Mouse (Mus musculus) midbrain, embryonic 16.5 days (tissue): ENCODE results near the gene Mtf2. TPM values are rescaled to one million over a fixed set of nuclear protein-coding genes. Genes with fewer than 3 reads are reported as not detected.
"Not testable (repeated sequence)": the region's sequence is repeated elsewhere in the genome, so short reads cannot be mapped to it uniquely, and the experiment has no call there.

Experiments used
- ATAC-seq: fragments of 200-750 bp; cut with Nextera tagmentation; 2 replicates; pipeline ENCODE4 v1.8.0; 2017; ENCODE audit warnings: moderate TSS enrichment
- H3K27ac ChIP-seq: fragments of 300-500 bp; sonication (generic); 2 replicates; pipeline ENCODE4 v1.5.1; 2014; ENCODE audit warnings: mild to moderate bottlenecking, low read length, mixed read lengths
- H3K27me3 ChIP-seq: fragments of 300-500 bp; sonication (generic); 2 replicates; pipeline ENCODE4 v1.6.1; 2014; ENCODE audit warnings: low read depth, low read length, mixed read lengths; ENCODE audit not compliant: control insufficient read depth, insufficient read depth
- H3K36me3 ChIP-seq: fragments of 300-500 bp; sonication (generic); 2 replicates; pipeline ENCODE4 v1.6.1; 2014; ENCODE audit warnings: mild to moderate bottlenecking, low read length, moderate library complexity, mixed read lengths; ENCODE audit not compliant: control insufficient read depth, insufficient read depth
- H3K4me1 ChIP-seq: fragments of 300-500 bp; sonication (generic); 2 replicates; pipeline ENCODE4 v1.6.1; 2014; ENCODE audit warnings: mild to moderate bottlenecking, low read length, mixed read lengths; ENCODE audit not compliant: control insufficient read depth, insufficient read depth
- H3K4me2 ChIP-seq: fragments of 300-500 bp; sonication (generic); 2 replicates; pipeline ENCODE4 v1.6.1; 2014; ENCODE audit warnings: mild to moderate bottlenecking, low read length, mixed read lengths
- H3K4me3 ChIP-seq: fragments of 300-500 bp; sonication (generic); 2 replicates; pipeline ENCODE4 v1.5.1; 2014; ENCODE audit warnings: low read depth, mild to moderate bottlenecking, low read length, moderate library complexity, mixed read lengths
- H3K9ac ChIP-seq: fragments of 300-500 bp; sonication (generic); 2 replicates; pipeline ENCODE4 v1.6.1; 2014; ENCODE audit warnings: low read depth, low read length, mixed read lengths
- H3K9me3 ChIP-seq: fragments of 300-500 bp; sonication (generic); replicated peaks from 2 replicates; pipeline ENCODE4 v1.6.1; 2014; ENCODE audit warnings: mild to moderate bottlenecking, low read length, mixed read lengths; ENCODE audit not compliant: control insufficient read depth, poor library complexity, severe bottlenecking
- WGBS: fragments of 180-500 bp; shearing (Covaris S2); extraction: QIAGEN DNeasy Blood & Tissue Kit; methylation state at CpG from one replicate; pipeline ENCODE4 v1.1.7; 2014; 5-methylcytosine and 5-hydroxymethylcytosine counted together
- polyA plus RNA-seq: library from polyadenylated mRNA; unstranded; fragments of >200 nt; fragmentation: Nextera tagmentation; extraction: Ambion mirVana; gene quantifications from 2 replicates; pipeline ENCODE4 v1.2.1, GENCODE M21; 2015

Gene Mtf2
- polyA plus RNA-seq, 1 experiment from 2014 or later = 92.4 TPM

GRCm38 (mm10) chr5:108072301-108072700, 6.8 kb downstream of the Mtf2 start:
- Histone ChIP-seq H3K36me3 (peaks cover 22% of the 10 kb centered on the region; the same call in 1 of the 2 replicates), H3K4me2 (no peak overlapping the region), H3K4me1 (peaks cover 8% of the 10 kb centered on the region; the same call in 1 of the 2 replicates), H3K4me3 (no peak overlapping the region), H3K27me3 (no peaks in the 10 kb centered on the region), H3K27ac (no peak overlapping the region), H3K9ac (no peak overlapping the region), H3K9me3 (no peaks in the 10 kb centered on the region)
- no peak for ATAC-seq
- WGBS = 100% methylated on average over 1 of the region's 1 CpGs

- no peaks in the 10 kb centered on the region for H3K27me3 ChIP-seq
- 0 out of 2 replicates have a peak, but pooled peaks cover 2% of the 10 kb centered on the region for H3K4me1 ChIP-seq
- no peaks in the 10 kb centered on the region for H3K9me3 ChIP-seq
- peaks cover 14% of the 10 kb centered on the region; the same call in 1 of the 2 replicates for H3K36me3 ChIP-seq
- no peak for ATAC-seq
- H3K4me3 ChIP-seq = no peak overlapping the region
- no peak overlapping the region for H3K9ac ChIP-seq
- no peak overlapping the region for H3K4me2 ChIP-seq
- H3K27ac ChIP-seq = no peak overlapping the region
These were observed 10.8 kb downstream of the Mtf2 start for GRCm38 (mm10) chr5:108076241-108076640.

GRCm38 (mm10) chr5:108076833-108077540, 11.5 kb downstream of the Mtf2 start:
- H3K9me3 ChIP-seq = no peaks in the 10 kb centered on the region

GRCm38 (mm10) chr5:108079603-108080002, 14.1 kb downstream of the Mtf2 start:
- Histone ChIP-seq H3K27ac (no peak overlapping the region), H3K36me3 (peaks cover 12% of the 10 kb centered on the region), H3K4me1 (no peaks in the 10 kb centered on the region), H3K4me3 (no peak overlapping the region), H3K9me3 (no peaks in the 10 kb centered on the region), H3K9ac (no peak overlapping the region), H3K27me3 (no peaks in the 10 kb centered on the region), H3K4me2 (no peak overlapping the region)
- ATAC-seq = no peak

More at GRCm38 (mm10) chr5:108076833-108077540, 11.5 kb downstream of the Mtf2 start:
- H3K4me1 ChIP-seq = 0 out of 2 replicates have a peak, but pooled peaks cover 2% of the 10 kb centered on the region
- H3K4me2 ChIP-seq = no peak overlapping the region
- no peak for ATAC-seq
- H3K4me3 ChIP-seq = no peak overlapping the region
- WGBS = 38% methylated on average over 6 of the region's 6 CpGs
- H3K27ac ChIP-seq = no peak overlapping the region
- no peak overlapping the region for H3K9ac ChIP-seq
- no peaks in the 10 kb centered on the region for H3K27me3 ChIP-seq
- H3K36me3 ChIP-seq = peaks cover 13% of the 10 kb centered on the region

- Histone ChIP-seq H3K4me3 (no peak overlapping the region), H3K27me3 (no peaks in the 10 kb centered on the region), H3K9me3 (no peaks in the 10 kb centered on the region), H3K36me3 (peaks cover 16% of the 10 kb centered on the region), H3K27ac (no peak overlapping the region), H3K4me1 (no peaks in the 10 kb centered on the region), H3K4me2 (no peak overlapping the region), H3K9ac (no peak overlapping the region)
- 53% methylated on average over 2 of the region's 2 CpGs for WGBS
- no peak for ATAC-seq
These were observed 16.9 kb downstream of the Mtf2 start for GRCm38 (mm10) chr5:108082380-108082779.

- no peak overlapping the region for H3K27ac ChIP-seq
- H3K4me2 ChIP-seq = no peak overlapping the region
- peaks cover 23% of the 10 kb centered on the region for H3K36me3 ChIP-seq
- no peak overlapping the region for H3K4me3 ChIP-seq
- no peak for ATAC-seq
- H3K27me3 ChIP-seq = no peaks in the 10 kb centered on the region
- H3K4me1 ChIP-seq = no peaks in the 10 kb centered on the region
- WGBS = 97% methylated on average over 2 of the region's 2 CpGs
- no peak overlapping the region for H3K9ac ChIP-seq
- no peaks in the 10 kb centered on the region for H3K9me3 ChIP-seq
These were observed 20.0 kb downstream of the Mtf2 start for GRCm38 (mm10) chr5:108085440-108085839.

- H3K27me3 ChIP-seq, H3K9me3 ChIP-seq, ATAC-seq, H3K27ac ChIP-seq, H3K4me1 ChIP-seq, H3K9ac ChIP-seq, H3K4me2 ChIP-seq, H3K4me3 ChIP-seq: not testable (repeated sequence)
- H3K36me3 ChIP-seq = peaks cover 15% of the 10 kb centered on the region
- 98% methylated on average over 8 of the region's 8 CpGs for WGBS
These were observed 27.3 kb downstream of the Mtf2 start for GRCm38 (mm10) chr5:108092731-108093130.

- no peak overlapping the region for H3K9ac ChIP-seq
- H3K4me2 ChIP-seq = no peak overlapping the region
- no peaks in the 10 kb centered on the region for H3K27me3 ChIP-seq
- H3K4me3 ChIP-seq = no peak overlapping the region
- H3K9me3 ChIP-seq = no peaks in the 10 kb centered on the region
- H3K27ac ChIP-seq = no peak overlapping the region
- 92% methylated on average over 3 of the region's 3 CpGs for WGBS
- H3K36me3 ChIP-seq = peaks cover 12% of the 10 kb centered on the region
- H3K4me1 ChIP-seq = no peaks in the 10 kb centered on the region
- no peak for ATAC-seq
These were observed 32.2 kb downstream of the Mtf2 start for GRCm38 (mm10) chr5:108097676-108098075.

GRCm38 (mm10) chr5:108100196-108100595, 34.7 kb downstream of the Mtf2 start:
- Histone ChIP-seq H3K27me3 (no peaks in the 10 kb centered on the region), H3K9ac (no peak overlapping the region), H3K4me2 (no peak overlapping the region), H3K9me3 (no peaks in the 10 kb centered on the region), H3K4me3 (no peak overlapping the region), H3K27ac (no peak overlapping the region), H3K36me3 (peaks cover 6% of the 10 kb centered on the region), H3K4me1 (no peaks in the 10 kb centered on the region)
- no peak for ATAC-seq
